27 mouse cellular contexts compared by ENCODE assay signal in genomic region chr2:105215914-105216313, GRCm38 (mm10). TPM values are rescaled to one million over a fixed set of nuclear protein-coding genes. Genes with fewer than 3 reads are reported as not detected.
DNase-seq lines count a peak whose midpoint lies in the region; ATAC-seq and TF ChIP-seq lines count a peak whose summit lies in the region.
"Had no signal": no experiment of that assay in that cellular context is flagged by ENCODE, and none has a peak within 500 bp of the region (broad histone marks: within the 10 kb centered on the region; RNA-seq: fewer than 3 reads in every experiment).

No protein-coding gene starts in this region.

- 31% methylated on average over 8 of the region's 8 CpGs for WGBS in intestine, embryonic 16.5 days

- H3K9me3 ChIP-seq in MEL (replicated peaks; ENCODE audit: insufficient read depth, low read length): no peaks in the 10 kb centered on the region
- no peaks in the 10 kb centered on the region for H3K9me3 ChIP-seq in intestine, embryonic 16.5 days (ENCODE audit: control insufficient read depth, low read length)
- H3K9me3 ChIP-seq: embryonic facial prominence, embryonic 12.5 days; embryonic facial prominence, embryonic 15.5 days; G1E; heart, embryonic 10.5 days; heart, embryonic 13.5 days; hindbrain, embryonic 12.5 days; hindbrain, embryonic 15.5 days had no signal

- no peaks in the 10 kb centered on the region for H3K79me2 ChIP-seq in MEL (ENCODE audit: control insufficient read depth, insufficient read depth, low read length, poor library complexity)

- 0 out of 4 replicates have a peak, but pooled peaks cover 0 to 1% of the 10 kb centered on the region in 2 experiments for H3K27me3 ChIP-seq in MEL (ENCODE audit: control insufficient read depth in 1 of 2, insufficient read depth in 2 of 2, low read length in 2 of 2)
- H3K27me3 ChIP-seq in intestine, embryonic 16.5 days (replicated peaks; ENCODE audit: control insufficient read depth, insufficient read depth, low read length): no peaks in the 10 kb centered on the region
- H3K27me3 ChIP-seq: embryonic facial prominence, embryonic 12.5 days; embryonic facial prominence, embryonic 15.5 days; hindbrain, embryonic 12.5 days; hindbrain, embryonic 15.5 days had no signal

- TF ChIP-seq POLR2A in MEL (IDR thresholded peaks at IDR 0.05; ENCODE audit: control insufficient read depth in 1 of 2, insufficient read depth in 1 of 2, low read depth in 1 of 2, low read length in 2 of 2, poor library complexity in 1 of 2): no peak

- peak overlapping the region; percentile 27; the same call in 1 of the 2 replicates for H3K27ac ChIP-seq in MEL (ENCODE audit: control insufficient read depth, low read depth, low read length)
- no peak overlapping the region for H3K27ac ChIP-seq in intestine, embryonic 16.5 days (ENCODE audit: low read length)
- H3K27ac ChIP-seq: embryonic facial prominence, embryonic 12.5 days; embryonic facial prominence, embryonic 15.5 days; heart, adult 2 months; heart, embryonic 10.5 days; heart, embryonic 13.5 days; hindbrain, embryonic 12.5 days; hindbrain, embryonic 15.5 days had no signal

- peak overlapping the region; percentile 9 to 45; a peak in 2 of 4 replicates for H3K4me3 ChIP-seq in MEL (ENCODE audit: control insufficient read depth in 1 of 2, insufficient read depth in 1 of 2, low read depth in 2 of 2, low read length in 2 of 2)
- no peak overlapping the region for H3K4me3 ChIP-seq in intestine, embryonic 16.5 days (ENCODE audit: low read length)
- H3K4me3 ChIP-seq: embryonic facial prominence, embryonic 12.5 days; embryonic facial prominence, embryonic 15.5 days; heart, adult 2 months; heart, embryonic 10.5 days; heart, embryonic 13.5 days; hindbrain, embryonic 12.5 days; hindbrain, embryonic 15.5 days had no signal

- no peak for TF ChIP-seq RAD21 in MEL (IDR thresholded peaks at IDR 0.05; ENCODE audit: low read depth, low read length)

- no peak for TF ChIP-seq CTCF in MEL (IDR thresholded peaks at IDR 0.05 in 2 of 3, conservative IDR thresholded peaks at IDR 0.05 in 1 of 3; ENCODE audit: control insufficient read depth in 1 of 3, insufficient read depth in 1 of 3, low read depth in 2 of 3, low read length in 3 of 3, poor library complexity in 1 of 3, severe bottlenecking in 1 of 3)

- no peak overlapping the region; the same call in 1 of the 2 replicates for H3K4me2 ChIP-seq in intestine, embryonic 16.5 days (ENCODE audit: low read depth, low read length)
- H3K4me2 ChIP-seq: embryonic facial prominence, embryonic 12.5 days; embryonic facial prominence, embryonic 15.5 days; heart, embryonic 13.5 days; hindbrain, embryonic 12.5 days; hindbrain, embryonic 15.5 days had no signal

- TF ChIP-seq EP300 in MEL (IDR thresholded peaks at IDR 0.05; ENCODE audit: low read depth in 1 of 2, low read length in 2 of 2): peak; percentile 88 to 92

- peak; percentile 66 for DNase-seq in kidney, adult 9 months
- no peak for DNase-seq in kidney, adult 8-10 months
- peak; percentile 38 for DNase-seq in MEL (ENCODE audit: low read depth, low spot score)
- DNase-seq in frontal cortex, postnatal 10 days (ENCODE audit: low spot score in 2 of 2): no peak
- no peak for DNase-seq in left cerebral cortex, adult 11 months (ENCODE audit: low spot score)
- DNase-seq: adrenal gland, adult 2 months; adrenal gland, postnatal 14 days; B cell, adult 2 months; cerebellum, adult 11 months; cerebellum, adult 2 months; cerebellum, adult 9-11 months; cerebellum, postnatal 25 days; forebrain, postnatal 0 days; gastrocnemius, postnatal 25 days; heart, adult 2 months had no signal

- ATAC-seq in intestine, embryonic 16.5 days: peak; percentile 73
- ATAC-seq: forebrain, embryonic 14.5 days; forebrain, postnatal 0 days had no signal

- H3K36me3 ChIP-seq in MEL (ENCODE audit: control insufficient read depth in 1 of 2, insufficient read depth in 2 of 2, low read length in 2 of 2): peaks cover 0 to 39% of the 10 kb centered on the region in 2 experiments; a peak in 2 of 4 replicates
- H3K36me3 ChIP-seq in intestine, embryonic 16.5 days (ENCODE audit: control insufficient read depth, insufficient read depth, low read length): no peaks in the 10 kb centered on the region
- H3K36me3 ChIP-seq: embryonic facial prominence, embryonic 12.5 days; embryonic facial prominence, embryonic 15.5 days; G1E; heart, embryonic 10.5 days; heart, embryonic 13.5 days; hindbrain, embryonic 12.5 days; hindbrain, embryonic 15.5 days had no signal

- no peak overlapping the region for H3K9ac ChIP-seq in MEL (ENCODE audit: control insufficient read depth, low read depth, low read length, poor library complexity, severe bottlenecking)
- H3K9ac ChIP-seq in intestine, embryonic 16.5 days (ENCODE audit: low read depth, low read length): no peak overlapping the region
- H3K9ac ChIP-seq: embryonic facial prominence, embryonic 12.5 days; embryonic facial prominence, embryonic 15.5 days; forebrain, postnatal 0 days; heart, embryonic 13.5 days; hindbrain, embryonic 12.5 days; hindbrain, embryonic 15.5 days had no signal

- H3K4me1 ChIP-seq in MEL (ENCODE audit: control insufficient read depth in 1 of 2, insufficient read depth in 2 of 2, low read length in 2 of 2): peaks cover 15 to 47% of the 10 kb centered on the region in 2 experiments
- H3K4me1 ChIP-seq in intestine, embryonic 16.5 days (ENCODE audit: control insufficient read depth, insufficient read depth, low read length): no peaks in the 10 kb centered on the region
- H3K4me1 ChIP-seq: embryonic facial prominence, embryonic 12.5 days; hindbrain, embryonic 12.5 days; hindbrain, embryonic 15.5 days had no signal

TF ChIP-seq in MEL, 35 proteins besides CTCF, POLR2A, EP300 and RAD21:
- TF ChIP-seq MYC (IDR thresholded peaks at IDR 0.05; ENCODE audit: low read depth, low read length) (no peak), SIN3A (IDR thresholded peaks at IDR 0.05; ENCODE audit: low read length) (peak; percentile 38; the same call in 1 of the 2 replicates), MYB (IDR thresholded peaks at IDR 0.05; ENCODE audit: low read depth, low read length) (no peak), ZC3H11A (IDR thresholded peaks at IDR 0.05; ENCODE audit: low read depth, low read length) (no peak), ETS1 (IDR thresholded peaks at IDR 0.05; ENCODE audit: low read depth, low read length) (peak; percentile 78), USF1 (IDR thresholded peaks at IDR 0.05; ENCODE audit: low read depth, low read length) (no peak), MAFK (IDR thresholded peaks at IDR 0.05; ENCODE audit: borderline replicate concordance, low read depth, low read length) (no peak), MAZ (IDR thresholded peaks at IDR 0.05; ENCODE audit: low read depth, low read length) (peak; percentile 53; the same call in 1 of the 2 replicates), KAT2A (conservative IDR thresholded peaks at IDR 0.05; ENCODE audit: low read depth, low read length) (no peak), SMC3 (IDR thresholded peaks at IDR 0.05; ENCODE audit: low read depth, low read length) (no peak), MXI1 (IDR thresholded peaks at IDR 0.05; ENCODE audit: low read depth, low read length) (peak; percentile 39; the same call in 1 of the 2 replicates), TAL1 (IDR thresholded peaks at IDR 0.05; ENCODE audit: low read length) (no peak), MAX (IDR thresholded peaks at IDR 0.05; ENCODE audit: low read length) (no peak), JUND (IDR thresholded peaks at IDR 0.05; ENCODE audit: low read depth, low read length) (no peak), GATA1 (IDR thresholded peaks at IDR 0.05; ENCODE audit: low read depth, low read length) (peak; percentile 96), TBP (IDR thresholded peaks at IDR 0.05; ENCODE audit: low read depth, low read length) (no peak), ELF1 (IDR thresholded peaks at IDR 0.05; ENCODE audit: low read depth, low read length) (no peak), CHD1 (IDR thresholded peaks at IDR 0.05; ENCODE audit: low read depth, low read length) (no peak), UBTF (IDR thresholded peaks at IDR 0.05; ENCODE audit: borderline replicate concordance, insufficient read depth, low read depth, low read length) (no peak), USF2 (IDR thresholded peaks at IDR 0.05; ENCODE audit: borderline replicate concordance in 1 of 2, insufficient read depth in 1 of 2, low read depth in 1 of 2, low read length in 2 of 2) (no peak), ZNF384 (IDR thresholded peaks at IDR 0.05; ENCODE audit: low read depth, low read length) (no peak), RCOR1 (IDR thresholded peaks at IDR 0.05; ENCODE audit: low read depth, low read length) (peak; percentile 81; the same call in 1 of the 2 replicates), TCF12 (IDR thresholded peaks at IDR 0.05; ENCODE audit: low read depth, low read length) (peak; percentile 87), BHLHE40 (IDR thresholded peaks at IDR 0.05; ENCODE audit: borderline replicate concordance, low read depth, low read length) (0 out of 2 replicates have a peak, but pooled peaks have one; percentile 19), ZKSCAN1 (IDR thresholded peaks at IDR 0.05; ENCODE audit: low read depth, low read length) (no peak), E2F4 (IDR thresholded peaks at IDR 0.05; ENCODE audit: borderline replicate concordance, low read depth, low read length) (no peak), HCFC1 (IDR thresholded peaks at IDR 0.05; ENCODE audit: low read depth, low read length) (peak; percentile 31; the same call in 1 of the 2 replicates)

RNA-seq across cellular contexts. Expression of gene Them7, which starts 8.2 kb away (rescaled TPM):
- total RNA-seq in MEL (2012; rRNA removed): not detected in 2 replicates
- polyA plus RNA-seq in MEL (2012; ENCODE audit: insufficient read depth in 1 of 2, insufficient read length in 2 of 2, low read depth in 1 of 2, low replicate concordance in 2 of 2, missing spikeins in 1 of 2): not detected
- 1.4 and 1.8 TPM in 2 replicates for polyA plus RNA-seq in intestine, embryonic 16.5 days (2015; fragmentation: Nextera tagmentation; extraction: Ambion mirVana)
- total RNA-seq: CH12.LX; forebrain, postnatal 0 days; G1E; gastrocnemius, adult 8-10 months; gastrocnemius, postnatal 25 days had no signal
- polyA plus RNA-seq: forebrain, embryonic 14.5 days; forebrain, postnatal 0 days; frontal cortex, adult 2 months; G1E had no signal

Comparison
In these comparisons a context has a peak if more than half of its experiments do, and no peak if none do; other contexts are left out.
1. DNase-seq: peak in kidney, adult 9 months (single experiment) and MEL (single experiment); none in kidney, adult 8-10 months (0 of 2), frontal cortex, postnatal 10 days (0 of 2) and left cerebral cortex, adult 11 months (single experiment).